Mouse (Mus musculus) gastrocnemius, adult 8-10 months (tissue): Measurements from ENCODE around the gene Krtap4-1. TPM values are rescaled to one million over a fixed set of nuclear protein-coding genes. Genes with fewer than 3 reads are reported as not detected.

ENCODE experiments used
- DNase-seq, 2 experiments: peaks; one replicate each; pipeline ENCODE4 v3.0.0; 2022; ENCODE audit warnings: low spot score in 2 of 2
- total RNA-seq, 4 experiments: library from RNA; stranded (reverse); gene quantifications; 2 replicates each; pipeline ENCODE4 v1.2.4; 2022

The Krtap4-1 gene
- total RNA-seq, 4 experiments from 2014 or later = not detected

DNA sequence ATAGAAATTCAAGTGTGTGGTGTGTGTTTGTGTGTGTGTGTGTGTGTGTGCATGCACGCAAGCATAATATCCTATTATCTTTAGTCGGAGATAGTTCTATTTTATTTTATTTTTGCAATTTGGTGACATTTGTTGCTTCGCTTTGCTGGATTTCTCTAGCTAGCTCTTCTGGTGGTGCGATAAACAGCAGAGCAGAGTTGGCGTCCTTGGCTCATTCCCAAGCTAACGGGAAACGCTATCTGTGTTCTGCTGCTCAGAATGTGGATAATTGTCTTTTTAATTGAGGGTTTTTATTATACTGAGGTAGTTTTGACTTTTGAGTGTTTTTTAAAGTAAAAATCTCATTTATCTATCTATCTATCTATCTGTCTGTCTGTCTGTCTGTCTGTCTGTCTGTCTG is 42.9 kb downstream of the Krtap4-1 start:
- DNase-seq = no peak

DNA sequence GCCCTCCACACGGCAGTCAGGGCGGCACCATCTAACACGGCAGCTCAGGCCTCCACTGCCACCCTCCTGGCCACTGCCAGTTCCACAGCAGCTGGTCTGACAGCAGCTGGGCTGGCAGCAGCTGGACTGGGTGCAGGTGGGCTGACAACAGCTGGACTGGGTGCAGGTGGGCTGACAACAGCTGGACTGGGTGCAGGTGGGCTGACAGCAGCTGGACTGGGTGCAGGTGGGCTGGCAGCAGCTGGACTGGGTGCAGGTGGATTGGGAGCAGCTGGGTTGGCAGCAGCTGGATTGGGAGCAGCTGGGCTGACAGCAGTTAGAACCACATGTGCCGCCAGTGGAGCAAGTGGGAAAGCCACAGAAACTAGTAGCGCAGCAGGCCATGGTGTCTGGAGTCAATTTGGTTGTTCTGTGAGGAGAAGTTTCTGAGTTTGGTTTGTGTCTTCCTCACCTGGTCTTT is 44.8 kb downstream of the Krtap4-1 start, which contains the start of gene Krtap1-4:
TSS of gene Krtap1-4 (minus strand) at position 410 of the 460 bp plus-strand sequence.
- no peak for DNase-seq

DNA sequence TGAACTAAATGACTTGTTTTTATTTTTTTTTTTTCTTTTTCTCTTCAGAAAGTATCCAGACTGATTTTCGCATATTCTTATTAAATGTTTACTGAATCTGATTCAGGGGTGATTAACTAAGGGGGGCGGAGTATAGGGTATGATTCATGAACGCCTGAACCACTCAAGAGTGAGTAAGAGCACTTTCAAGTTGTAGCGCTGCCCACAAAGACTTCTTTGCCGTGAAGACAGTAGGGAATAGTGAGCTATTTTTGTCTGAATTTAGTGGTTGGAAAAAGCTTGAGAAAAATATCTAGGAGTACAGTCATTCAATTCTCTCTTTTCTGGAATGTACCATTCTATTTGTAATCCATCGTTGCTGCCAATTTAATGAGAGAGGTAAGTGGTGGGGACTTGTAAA is 46.5 kb downstream of the Krtap4-1 start:
- no peak for DNase-seq

DNA sequence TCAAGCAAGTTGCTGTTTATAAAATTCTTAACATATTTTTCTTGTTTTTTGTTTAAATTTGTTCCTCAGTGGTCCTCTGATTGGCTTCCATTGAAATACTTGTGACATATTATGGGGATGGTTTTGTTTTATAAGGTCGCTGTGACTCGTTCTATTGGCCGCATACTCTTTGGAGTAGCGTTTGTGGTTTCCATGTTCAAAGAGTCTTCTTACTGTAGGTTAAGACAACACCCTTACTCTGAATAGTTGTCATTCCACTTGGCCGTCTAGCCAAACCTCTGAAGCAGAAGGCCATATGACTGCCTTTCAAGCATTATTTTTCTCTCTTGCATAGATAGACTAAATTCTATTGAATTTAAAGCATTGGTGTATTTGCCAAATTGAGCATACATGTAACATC is 47.0 kb downstream of the Krtap4-1 start:
- no peak for DNase-seq

DNA sequence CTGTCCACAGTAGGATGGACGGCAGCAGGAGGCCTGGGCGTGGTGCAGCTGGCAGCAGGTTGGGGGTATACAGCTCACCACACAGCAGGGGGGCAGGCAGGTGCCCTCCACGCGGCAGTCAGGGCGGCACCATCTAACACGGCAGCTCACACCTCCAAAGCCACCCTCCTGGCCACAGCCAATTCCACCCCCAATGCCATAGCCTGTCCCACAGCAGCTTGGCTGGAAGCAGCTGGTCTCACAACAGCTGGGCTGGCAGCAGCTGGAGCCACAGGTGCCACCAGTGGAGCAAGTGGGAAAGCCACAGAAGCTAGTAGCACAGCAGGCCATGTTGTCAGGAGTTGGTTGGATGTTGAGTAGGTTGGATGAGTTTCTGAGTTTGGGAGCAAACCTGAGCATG is 47.4 kb downstream of the Krtap4-1 start, which contains the start of gene Krtap1-5:
TSS of gene Krtap1-5 (minus strand) at position 381 of the 400 bp plus-strand sequence.
- DNase-seq = no peak

Other genes starting within 250 kb of the Krtap4-1 start
- 1 to 10 TPM; 3.5 to 4.4 (median 3.8) TPM for gene Krt10, start 238.9 kb downstream of the Krtap4-1 start, total RNA-seq
- under 1 TPM in 1 of 4 experiments, not detected in 3; 0.17 TPM for gene Krt12, start 206.0 kb downstream of the Krtap4-1 start, total RNA-seq
- gene Krt20, start 190.1 kb downstream of the Krtap4-1 start, total RNA-seq = under 1 TPM in 1 of 4 experiments, not detected in 3; 0.13 TPM
- gene Krt23, start 135.1 kb downstream of the Krtap4-1 start, total RNA-seq = not detected
- gene Krt39, start 106.9 kb downstream of the Krtap4-1 start, total RNA-seq = not detected
- not detected for gene Krt40, start 85.1 kb downstream of the Krtap4-1 start, total RNA-seq
- not detected for gene Krtap3-3, start 77.4 kb downstream of the Krtap4-1 start, total RNA-seq
- not detected for gene Krtap3-2, start 71.4 kb downstream of the Krtap4-1 start, total RNA-seq
- gene Gm11939, start 68.8 kb downstream of the Krtap4-1 start, total RNA-seq = not detected
- gene Krtap3-1, start 61.6 kb downstream of the Krtap4-1 start, total RNA-seq = not detected
- gene Krtap1-5, start 47.2 kb downstream of the Krtap4-1 start, total RNA-seq = not detected
- not detected for gene Krtap1-4, start 44.6 kb downstream of the Krtap4-1 start, total RNA-seq
- gene Krtap1-3, start 36.9 kb downstream of the Krtap4-1 start, total RNA-seq = not detected
- gene Krtap9-3, start 30.1 kb downstream of the Krtap4-1 start, total RNA-seq = not detected
- gene Gm11938, start 24.9 kb downstream of the Krtap4-1 start, total RNA-seq = not detected
- not detected for gene Gm11937, start 18.0 kb downstream of the Krtap4-1 start, total RNA-seq
- gene Krtap2-4, start 13.4 kb downstream of the Krtap4-1 start, total RNA-seq = not detected
- not detected for gene Gm11562, start 7.8 kb downstream of the Krtap4-1 start, total RNA-seq
- gene Krtap4-2, start 6.8 kb upstream of the Krtap4-1 start, total RNA-seq = not detected
- gene Krtap4-7, start 15.9 kb upstream of the Krtap4-1 start, total RNA-seq = not detected
- gene Gm11555, start 22.0 kb upstream of the Krtap4-1 start, total RNA-seq = not detected
- gene Gm11563, start 30.7 kb upstream of the Krtap4-1 start, total RNA-seq = not detected
- gene Krtap4-6, start 37.7 kb upstream of the Krtap4-1 start, total RNA-seq = not detected
- not detected for gene Gm14190, start 62.5 kb upstream of the Krtap4-1 start, total RNA-seq
- gene Gm14180, start 106.1 kb upstream of the Krtap4-1 start, total RNA-seq = not detected
- gene Gm11595, start 144.7 kb upstream of the Krtap4-1 start, total RNA-seq = not detected
- gene Krtap4-8, start 152.5 kb upstream of the Krtap4-1 start, total RNA-seq = not detected
- not detected for gene Krtap4-9, start 157.0 kb upstream of the Krtap4-1 start, total RNA-seq
- gene Gm11596, start 165.2 kb upstream of the Krtap4-1 start, total RNA-seq = not detected
- not detected for gene Gm11569, start 170.7 kb upstream of the Krtap4-1 start, total RNA-seq
- not detected for gene Gm11554, start 176.2 kb upstream of the Krtap4-1 start, total RNA-seq
- not detected for gene Krtap4-13, start 181.7 kb upstream of the Krtap4-1 start, total RNA-seq
- not detected for gene Gm11564, start 187.4 kb upstream of the Krtap4-1 start, total RNA-seq
- not detected for gene 2300003K06Rik, start 209.8 kb upstream of the Krtap4-1 start, total RNA-seq
- gene Krtap4-16, start 223.4 kb upstream of the Krtap4-1 start, total RNA-seq = not detected
- gene Gm11568, start 229.7 kb upstream of the Krtap4-1 start, total RNA-seq = not detected
- not detected for gene Gm11559, start 236.2 kb upstream of the Krtap4-1 start, total RNA-seq
- gene Krtap9-1, start 245.2 kb upstream of the Krtap4-1 start, total RNA-seq = not detected